Mouse (Mus musculus): ENCODE measurements around the gene Sdc1. TPM values are rescaled to one million over a fixed set of nuclear protein-coding genes. Genes with fewer than 3 reads are reported as not detected.
A peak's percentile ranks its signal among the peaks of the same experiment; 100 is the strongest.

Sdc1 gene
- total and polyA plus RNA-seq, 3 experiments, result 1.7 to 5.3 (median 2.6) TPM

GRCm38 (mm10) chr12:8829661-8830040, 58.5 kb downstream of the Sdc1 start:
- no peaks in the 10 kb centered on the region for H3K79me2 ChIP-seq (replicated peaks; ENCODE audit: control insufficient read depth, extremely low read depth, insufficient read depth, poor library complexity, severe bottlenecking)
- no peaks in the 10 kb centered on the region for H3K9me3 ChIP-seq (replicated peaks; ENCODE audit: low read length)
- TF ChIP-seq ZNF384 (IDR thresholded peaks at IDR 0.05; ENCODE audit: low read depth, low read length) (no peak), SIN3A (IDR thresholded peaks at IDR 0.05; ENCODE audit: low read length) (peak; percentile 43), PAX5 (IDR thresholded peaks at IDR 0.05; ENCODE audit: low read length) (no peak), TCF12 (IDR thresholded peaks at IDR 0.05; ENCODE audit: low read depth, low read length) (peak; percentile 44; the same call in 1 of the 2 replicates), RCOR1 (conservative IDR thresholded peaks at IDR 0.05; ENCODE audit: low read depth, low read length) (peak; percentile 92), CTCF (conservative IDR thresholded peaks at IDR 0.05 in 1 of 2, IDR thresholded peaks at IDR 0.05 in 1 of 2; ENCODE audit: low read depth in 2 of 2, low read length in 2 of 2) (peak in 1 of 2 experiments; percentile 21; a peak in 1 of 4 replicates), HCFC1 (IDR thresholded peaks at IDR 0.05; ENCODE audit: low read depth, low read length) (peak; percentile 39; the same call in 1 of the 2 replicates), ELF1 (IDR thresholded peaks at IDR 0.05; ENCODE audit: low read depth, low read length) (no peak), GABPA (IDR thresholded peaks at IDR 0.05; ENCODE audit: insufficient replicate concordance, low read depth, low read length) (no peak), ZC3H11A (IDR thresholded peaks at IDR 0.05; ENCODE audit: low read depth, low read length) (no peak), UBTF (IDR thresholded peaks at IDR 0.05; ENCODE audit: low read depth, low read length) (0 out of 2 replicates have a peak, but pooled peaks have one; percentile 71), NELFE (IDR thresholded peaks at IDR 0.05; ENCODE audit: low read depth, low read length) (no peak), BHLHE40 (IDR thresholded peaks at IDR 0.05; ENCODE audit: low read depth, low read length) (peak; percentile 63), KAT2A (IDR thresholded peaks at IDR 0.05; ENCODE audit: insufficient replicate concordance, low read length) (0 out of 2 replicates have a peak, but pooled peaks have one; percentile 24), SMC3 (IDR thresholded peaks at IDR 0.05; ENCODE audit: low read depth, low read length) (peak; percentile 19), TBP (conservative IDR thresholded peaks at IDR 0.05; ENCODE audit: low read depth, low read length) (no peak), MYC (IDR thresholded peaks at IDR 0.05; ENCODE audit: low read depth, low read length) (0 out of 2 replicates have a peak, but pooled peaks have one; percentile 50), MXI1 (IDR thresholded peaks at IDR 0.05; ENCODE audit: low read depth, low read length) (peak; percentile 72), MAFK (IDR thresholded peaks at IDR 0.05; ENCODE audit: insufficient replicate concordance, low read length) (0 out of 2 replicates have a peak, but pooled peaks have one; percentile 5), NRF1 (IDR thresholded peaks at IDR 0.05; ENCODE audit: low read depth, low read length) (peak; percentile 22; the same call in 1 of the 2 replicates), JUND (conservative IDR thresholded peaks at IDR 0.05; ENCODE audit: low read depth, low read length) (0 out of 2 replicates have a peak, but pooled peaks have one; percentile 8), ZKSCAN1 (IDR thresholded peaks at IDR 0.05; ENCODE audit: borderline replicate concordance, low read depth, low read length) (no peak), POLR2AphosphoS2 (IDR thresholded peaks at IDR 0.05; ENCODE audit: low read depth, low read length) (no peak), MAZ (IDR thresholded peaks at IDR 0.05; ENCODE audit: low read depth, low read length) (peak; percentile 94), USF2 (conservative IDR thresholded peaks at IDR 0.05; ENCODE audit: low read depth, low read length) (no peak), CHD2 (IDR thresholded peaks at IDR 0.05; ENCODE audit: low read length) (peak; percentile 80), USF1 (IDR thresholded peaks at IDR 0.05; ENCODE audit: low read depth, low read length) (no peak), EP300 (IDR thresholded peaks at IDR 0.05; ENCODE audit: low read length) (peak; percentile 80), MAX (IDR thresholded peaks at IDR 0.05; ENCODE audit: low read length) (peak; percentile 54; the same call in 1 of the 2 replicates), ETS1 (conservative IDR thresholded peaks at IDR 0.05; ENCODE audit: low read depth, low read length) (peak; percentile 57), E2F4 (IDR thresholded peaks at IDR 0.05; ENCODE audit: insufficient replicate concordance, low read depth, low read length) (no peak), CHD1 (IDR thresholded peaks at IDR 0.05; ENCODE audit: low read depth, low read length) (no peak), IRF4 (IDR thresholded peaks at IDR 0.05; ENCODE audit: low read depth, low read length) (peak; percentile 89)
- peak; percentile 71 for DNase-seq (ENCODE audit: extremely low read depth)
- dilution Hi-C loops (cut with MboI; ENCODE audit: extremely low pct_ligation_motif_present, extremely low pct_unique_long_range_greater_than_20kb, low sequenced_read_pairs), result no loop called here
- H3K4me2 ChIP-seq (ENCODE audit: insufficient read depth, low read depth, poor library complexity, severe bottlenecking), result peak overlapping the region; percentile 48; the same call in 1 of the 2 replicates
- in situ Hi-C loops (cut with MboI; ENCODE audit: low pct_ligation_motif_present, low pct_unique_long_range_greater_than_20kb, low sequenced_read_pairs), result loop anchor here (5.0 kb wide), 1 partner anchor 47 kb away; no protein-coding TSS in a partner anchor
- no peaks in the 10 kb centered on the region for H3K27me3 ChIP-seq (replicated peaks)
- no peak overlapping the region for H3K9ac ChIP-seq (ENCODE audit: insufficient read depth, low read depth)
- H3K27ac ChIP-seq (ENCODE audit: insufficient read depth, low read depth), result no peak overlapping the region
- peaks cover 6 to 37% of the 10 kb centered on the region in 2 experiments for H3K4me1 ChIP-seq (ENCODE audit: control insufficient read depth in 1 of 2, insufficient read depth in 2 of 2)
- H3K4me3 ChIP-seq (replicated peaks in 1 of 3; ENCODE audit: low read depth in 2 of 3, low read length in 2 of 3, poor library complexity in 1 of 3), result no peak overlapping the region
- H3K36me3 ChIP-seq (replicated peaks in 1 of 2; ENCODE audit: control insufficient read depth in 1 of 2, insufficient read depth in 1 of 2, low read length in 1 of 2), result no peaks in the 10 kb centered on the region

Measured in CH12.LX (cell line).